Mouse (Mus musculus): ENCODE measurements around the gene Maip1.

GRCm38 (mm10) chr1:57460305-57460940 lies 54.3 kb downstream of the Maip1 start:
- TF ChIP-seq CTCF (IDR thresholded peaks at IDR 0.05; ENCODE audit: borderline replicate concordance, control insufficient read depth, extremely low read depth, insufficient read depth, low read length, poor library complexity) (no peak), POLR2A (IDR thresholded peaks at IDR 0.05; ENCODE audit: control insufficient read depth, extremely low read depth, insufficient read depth, low read length, poor library complexity) (no peak)

All from thymus, adult 2 months (tissue).